15 mouse cellular contexts compared by ENCODE assay signal in genomic region chr5:138207253-138207652, GRCm38 (mm10). TPM values are rescaled to one million over a fixed set of nuclear protein-coding genes. Genes with fewer than 3 reads are reported as not detected.
A peak's percentile ranks its signal among the peaks of the same experiment; 100 is the strongest.
DNase-seq lines count a peak whose midpoint lies in the region; ATAC-seq lines count a peak whose summit lies in the region.
"Had no signal": no experiment of that assay in that cellular context is flagged by ENCODE, and none has a peak within 500 bp of the region (broad histone marks: within the 10 kb centered on the region; RNA-seq: fewer than 3 reads in every experiment).

No protein-coding gene starts in this region.

- peak; percentile 93 for DNase-seq in heart, adult 11 months
- no peak for DNase-seq in heart, postnatal 4 days
- DNase-seq in adipocyte (ENCODE audit: low spot score): peak; percentile 100
- peak; percentile 17 to 39 for DNase-seq in adrenal gland, postnatal 36 days
- no peak for DNase-seq in ovary, postnatal 10 days (ENCODE audit: low spot score)
- DNase-seq in urinary bladder, postnatal 10 days (ENCODE audit: low spot score): no peak
- DNase-seq: cerebellum, adult 18-20 months; cerebellum, adult 9-11 months; gastrocnemius, postnatal 10 days; heart, postnatal 10 days; kidney, adult 11 months; kidney, adult 9 months had no signal

- peak; percentile 81 for ATAC-seq in megakaryocyte progenitor cell, adult 5-6 weeks (replicated peaks; ENCODE audit: poor library complexity)
- ATAC-seq: forebrain, embryonic 15.5 days; hindbrain, postnatal 0 days had no signal

RNA-seq across cellular contexts. Expression of gene Mblac1, which starts 13.1 kb away (rescaled TPM):
- total RNA-seq in heart, postnatal 4 days (2021): 1 to 10 TPM; 4.3 to 4.6 TPM
- 1 to 10 TPM; 8.5 to 9.2 TPM for total RNA-seq in adrenal gland, postnatal 36 days (2021)
- total RNA-seq in megakaryocyte progenitor cell, adult 5-6 weeks (2015): 6.9 and 7.1 TPM in 2 replicates
- total RNA-seq in megakaryocyte progenitor cell, adult 5-6 weeks (2017): 9.4 and 10.0 TPM in 2 replicates

RNA-seq across cellular contexts. Expression of gene Nxpe5, which starts 18.4 kb away (rescaled TPM):
- total RNA-seq in heart, postnatal 4 days (2021): under 1 TPM in 1 of 2 experiments, not detected in 1; 0.14 TPM
- under 1 TPM; 0.26 to 0.43 TPM for total RNA-seq in adrenal gland, postnatal 36 days (2021)
- 0.94 and 2.0 TPM in 2 replicates for total RNA-seq in megakaryocyte progenitor cell, adult 5-6 weeks (2015)
- 1.9 and 2.2 TPM in 2 replicates for total RNA-seq in megakaryocyte progenitor cell, adult 5-6 weeks (2017)

RNA-seq across cellular contexts. Expression of gene Cnpy4, which starts 20.0 kb away (rescaled TPM):
- total RNA-seq in heart, postnatal 4 days (2021): 1 to 10 TPM; 8.9 to 9.4 TPM
- total RNA-seq in adrenal gland, postnatal 36 days (2021): 10 to 100 TPM; 21.5 to 24.7 TPM
- total RNA-seq in megakaryocyte progenitor cell, adult 5-6 weeks (2015): 28.7 and 30.1 TPM in 2 replicates
- total RNA-seq in megakaryocyte progenitor cell, adult 5-6 weeks (2017): 45.8 and 59.3 TPM in 2 replicates

RNA-seq across cellular contexts. Expression of gene Taf6, which starts 20.0 kb away (rescaled TPM):
- 10 to 100 TPM; 27.7 to 28.8 TPM for total RNA-seq in heart, postnatal 4 days (2021)
- 10 to 100 TPM; 41.2 to 47.5 TPM for total RNA-seq in adrenal gland, postnatal 36 days (2021)
- total RNA-seq in megakaryocyte progenitor cell, adult 5-6 weeks (2015): 23.2 and 29.5 TPM in 2 replicates
- total RNA-seq in megakaryocyte progenitor cell, adult 5-6 weeks (2017): 34.0 and 43.8 TPM in 2 replicates

RNA-seq across cellular contexts. Expression of gene Mcm7, which starts 35.0 kb away (rescaled TPM):
- 10 to 100 TPM; 80.5 to 86.4 TPM for total RNA-seq in heart, postnatal 4 days (2021)
- 10 to 100 TPM; 33.0 to 34.5 TPM for total RNA-seq in adrenal gland, postnatal 36 days (2021)
- 239 and 250 TPM in 2 replicates for total RNA-seq in megakaryocyte progenitor cell, adult 5-6 weeks (2015)
- total RNA-seq in megakaryocyte progenitor cell, adult 5-6 weeks (2017): 395 and 444 TPM in 2 replicates

Comparison
In these comparisons a context has a peak if more than half of its experiments do, and no peak if none do; other contexts are left out.
1. DNase-seq: peak in heart, adult 11 months (single experiment), adipocyte (single experiment) and adrenal gland, postnatal 36 days (2 of 2); none in heart, postnatal 4 days (single experiment), ovary, postnatal 10 days (single experiment) and urinary bladder, postnatal 10 days (single experiment).